Mouse (Mus musculus): ENCODE measurements around the gene Vill. TPM values are rescaled to one million over a fixed set of nuclear protein-coding genes. Genes with fewer than 3 reads are reported as not detected.

Vill gene
- polyA plus RNA-seq (2015; fragmentation: Nextera tagmentation; extraction: Ambion mirVana) = 31.6 and 33.6 TPM in 2 replicates

GRCm38 (mm10) chr9:119052154-119052944 is at the start of gene Vill:
Gene Vill (plus strand): TSS chr9:119052778.
- Histone ChIP-seq H3K4me1 (peaks cover 21% of the 10 kb centered on the region), H3K36me3 (no peaks in the 10 kb centered on the region), H3K4me3 (replicated peaks) (peak within 1 kb of the TSS; percentile 47), H3K27ac (peak within 1 kb of the TSS; percentile 67), H3K27me3 (replicated peaks) (no peaks in the 10 kb centered on the region), H3K9ac (peak within 1 kb of the TSS; percentile 37; the same call in 1 of the 2 replicates), H3K9me3 (no peaks in the 10 kb centered on the region), H3K4me2 (peak within 1 kb of the TSS; percentile 78)
- 17% methylated on average over 22 of the region's 22 CpGs for WGBS
- ATAC-seq (ENCODE audit: insufficient read depth, low FRiP score, low read depth) = peak; percentile 92

- no peak for ATAC-seq (ENCODE audit: insufficient read depth, low FRiP score, low read depth)
- no peak overlapping the region for H3K4me2 ChIP-seq
- 79% methylated on average over 23 of the region's 23 CpGs for WGBS
- H3K36me3 ChIP-seq = no peaks in the 10 kb centered on the region
- H3K27ac ChIP-seq = no peak overlapping the region
- H3K9me3 ChIP-seq = no peaks in the 10 kb centered on the region
- H3K4me3 ChIP-seq (replicated peaks) = no peak overlapping the region
- H3K9ac ChIP-seq = no peak overlapping the region
- H3K27me3 ChIP-seq (replicated peaks) = no peaks in the 10 kb centered on the region
- peaks cover 14% of the 10 kb centered on the region for H3K4me1 ChIP-seq
Observed at GRCm38 (mm10) chr9:119003990-119004702, 48.4 kb upstream of the Vill start.

DNA sequence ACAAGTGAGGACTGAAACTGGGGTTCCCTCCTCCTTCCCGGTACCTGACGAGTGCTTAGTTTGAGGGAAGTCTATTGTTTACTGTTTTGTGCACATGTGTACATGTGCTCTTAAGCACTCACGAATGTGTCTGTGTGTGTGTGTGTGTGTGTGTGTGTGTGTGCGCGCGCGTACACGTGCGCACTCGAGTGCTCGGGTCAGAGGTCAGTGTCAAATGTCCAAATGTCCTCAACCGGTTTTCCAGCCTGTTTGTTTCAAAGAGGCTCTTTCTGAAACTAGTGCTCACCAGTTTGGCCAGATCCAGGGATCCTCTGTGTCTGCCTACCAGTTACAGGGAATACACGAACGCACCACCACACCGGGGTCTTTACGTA is 47.9 kb upstream of the Vill start:
- Histone ChIP-seq H3K27ac (no peak overlapping the region), H3K36me3 (no peaks in the 10 kb centered on the region), H3K9ac (no peak overlapping the region), H3K4me2 (no peak overlapping the region), H3K9me3 (no peaks in the 10 kb centered on the region), H3K27me3 (replicated peaks) (no peaks in the 10 kb centered on the region), H3K4me3 (replicated peaks) (no peak overlapping the region), H3K4me1 (peaks cover 14% of the 10 kb centered on the region)
- ATAC-seq (ENCODE audit: insufficient read depth, low FRiP score, low read depth) = no peak
- 79% methylated on average over 16 of the region's 16 CpGs for WGBS

DNA sequence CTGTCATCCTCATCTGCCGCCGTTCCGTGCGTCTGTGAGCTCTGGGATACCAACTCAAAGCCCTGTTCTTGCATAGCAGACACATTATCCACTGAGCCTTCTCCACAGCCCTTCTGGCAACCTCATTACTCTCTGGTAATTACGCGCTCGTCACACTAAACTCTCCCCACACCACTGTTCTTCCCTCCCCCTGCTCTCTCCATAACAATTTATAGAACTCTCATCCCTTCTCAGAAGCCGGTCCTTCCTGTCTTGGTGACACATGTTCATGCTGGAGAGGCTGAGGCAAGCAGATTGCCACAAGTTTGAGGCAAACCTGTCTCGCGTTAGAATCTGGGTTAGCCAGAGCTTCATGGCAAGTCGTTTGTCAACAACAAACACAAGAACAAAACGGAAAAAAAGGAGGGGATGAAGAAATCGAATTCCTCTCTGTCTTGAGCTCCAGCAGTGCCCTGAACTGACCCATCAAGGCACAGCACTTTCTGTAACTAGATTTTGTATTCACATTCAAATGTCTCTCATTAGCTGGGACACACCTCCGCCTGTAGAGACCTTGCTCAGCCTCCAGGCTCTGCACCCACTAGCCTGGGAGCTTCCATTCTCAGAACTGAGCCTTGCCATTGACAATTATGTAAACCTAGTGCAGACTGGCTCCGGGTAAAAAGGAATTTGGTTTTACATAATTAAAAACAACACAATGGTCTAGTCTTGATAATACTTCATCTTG is 47.1 kb upstream of the Vill start:
- WGBS = 76% methylated on average over 15 of the region's 15 CpGs
- ATAC-seq (ENCODE audit: insufficient read depth, low FRiP score, low read depth) = no peak
- H3K4me1 ChIP-seq = peaks cover 15% of the 10 kb centered on the region
- no peaks in the 10 kb centered on the region for H3K36me3 ChIP-seq
- no peaks in the 10 kb centered on the region for H3K27me3 ChIP-seq (replicated peaks)
- H3K4me3 ChIP-seq (replicated peaks) = no peak overlapping the region
- no peaks in the 10 kb centered on the region for H3K9me3 ChIP-seq
- no peak overlapping the region for H3K4me2 ChIP-seq
- H3K27ac ChIP-seq = no peak overlapping the region
- no peak overlapping the region for H3K9ac ChIP-seq

DNA sequence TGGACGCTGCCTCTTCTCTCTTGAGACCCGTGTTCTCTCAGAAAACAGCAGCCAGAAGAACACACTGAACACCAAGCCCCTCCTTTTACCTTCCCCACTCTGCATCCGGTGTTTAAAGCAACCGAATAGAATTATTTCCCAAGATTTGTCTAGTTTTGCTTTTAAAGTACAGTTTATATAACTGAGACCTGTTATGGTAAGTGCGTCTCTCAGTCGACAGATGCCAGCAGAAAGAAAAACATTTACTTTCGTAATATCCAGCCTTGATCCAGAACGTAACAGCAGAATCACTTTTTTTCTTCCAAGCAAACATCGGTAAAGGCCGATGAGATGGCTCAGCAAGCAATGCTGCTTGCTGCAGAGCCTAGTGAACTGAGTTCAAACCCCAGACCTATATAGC is 45.3 kb upstream of the Vill start:
- peaks cover 9% of the 10 kb centered on the region for H3K4me1 ChIP-seq
- H3K27ac ChIP-seq = peak overlapping the region; percentile 52
- H3K36me3 ChIP-seq = peaks cover 2% of the 10 kb centered on the region; the same call in 1 of the 2 replicates
- no peak overlapping the region for H3K4me3 ChIP-seq (replicated peaks)
- no peak for ATAC-seq (ENCODE audit: insufficient read depth, low FRiP score, low read depth)
- 41% methylated on average over 10 of the region's 10 CpGs for WGBS
- no peaks in the 10 kb centered on the region for H3K9me3 ChIP-seq
- no peak overlapping the region for H3K9ac ChIP-seq
- H3K4me2 ChIP-seq = no peak overlapping the region
- no peaks in the 10 kb centered on the region for H3K27me3 ChIP-seq (replicated peaks)

DNA sequence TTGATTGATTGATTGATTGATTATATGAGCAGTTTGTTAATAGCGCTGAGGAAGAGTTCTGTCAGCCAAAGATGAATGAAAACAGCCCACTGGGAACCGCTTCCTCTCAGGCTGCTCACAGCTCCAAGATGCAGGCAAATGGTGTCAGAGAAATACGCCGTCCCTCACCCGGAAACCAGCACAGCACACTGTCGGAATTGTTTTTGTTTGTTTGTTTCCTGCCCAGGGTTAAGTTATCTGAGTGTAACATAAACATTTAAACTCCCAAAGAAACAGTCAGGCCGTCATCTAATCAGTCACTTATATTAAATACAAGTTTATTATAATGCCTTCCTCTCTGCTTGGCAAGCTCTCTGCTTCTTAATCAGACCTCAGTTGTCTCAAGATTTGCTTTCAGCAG is 43.7 kb upstream of the Vill start:
- H3K4me2 ChIP-seq = no peak overlapping the region
- peaks cover 10% of the 10 kb centered on the region; the same call in 1 of the 2 replicates for H3K36me3 ChIP-seq
- no peak for ATAC-seq (ENCODE audit: insufficient read depth, low FRiP score, low read depth)
- H3K27me3 ChIP-seq (replicated peaks) = no peaks in the 10 kb centered on the region
- WGBS = 62% methylated on average over 7 of the region's 7 CpGs
- no peaks in the 10 kb centered on the region for H3K9me3 ChIP-seq
- H3K9ac ChIP-seq = no peak overlapping the region
- H3K4me3 ChIP-seq (replicated peaks) = no peak overlapping the region
- H3K27ac ChIP-seq = no peak overlapping the region
- H3K4me1 ChIP-seq = 0 out of 2 replicates have a peak, but pooled peaks cover 6% of the 10 kb centered on the region

DNA sequence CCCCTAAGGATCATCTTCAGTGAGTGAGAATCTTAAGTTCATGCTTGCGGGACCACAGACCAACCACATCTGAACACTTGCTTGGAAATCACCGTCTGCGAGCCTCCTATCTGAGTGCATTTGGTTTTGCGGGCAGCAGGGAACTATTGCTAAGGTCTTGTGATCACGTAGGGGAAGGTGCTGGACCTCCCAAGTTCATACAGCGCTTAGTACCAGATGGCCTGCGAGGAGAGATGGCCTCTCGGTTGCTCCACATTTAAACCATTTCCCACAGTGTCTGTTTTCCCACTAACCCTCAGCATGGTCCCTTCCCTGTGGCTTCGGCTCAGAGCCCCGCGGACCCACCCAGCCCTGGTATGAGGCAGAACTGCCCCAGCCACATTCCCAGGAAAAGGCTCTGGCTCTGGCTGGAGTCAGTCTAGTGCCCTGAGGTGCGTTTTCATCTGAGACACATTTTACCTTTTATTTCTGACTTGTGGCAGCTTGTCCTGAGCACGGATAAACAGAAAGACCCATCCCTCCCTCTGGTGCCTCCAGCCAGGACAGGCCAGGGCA is 42.3 kb upstream of the Vill start:
- H3K4me2 ChIP-seq = no peak overlapping the region
- ATAC-seq (ENCODE audit: insufficient read depth, low FRiP score, low read depth) = peak; percentile 81
- no peaks in the 10 kb centered on the region for H3K27me3 ChIP-seq (replicated peaks)
- peaks cover 15% of the 10 kb centered on the region; the same call in 1 of the 2 replicates for H3K36me3 ChIP-seq
- WGBS = 70% methylated on average over 13 of the region's 13 CpGs
- no peaks in the 10 kb centered on the region for H3K9me3 ChIP-seq
- H3K4me1 ChIP-seq = 0 out of 2 replicates have a peak, but pooled peaks cover 6% of the 10 kb centered on the region
- H3K4me3 ChIP-seq (replicated peaks) = no peak overlapping the region
- H3K9ac ChIP-seq = no peak overlapping the region
- peak overlapping the region; percentile 64 for H3K27ac ChIP-seq

DNA sequence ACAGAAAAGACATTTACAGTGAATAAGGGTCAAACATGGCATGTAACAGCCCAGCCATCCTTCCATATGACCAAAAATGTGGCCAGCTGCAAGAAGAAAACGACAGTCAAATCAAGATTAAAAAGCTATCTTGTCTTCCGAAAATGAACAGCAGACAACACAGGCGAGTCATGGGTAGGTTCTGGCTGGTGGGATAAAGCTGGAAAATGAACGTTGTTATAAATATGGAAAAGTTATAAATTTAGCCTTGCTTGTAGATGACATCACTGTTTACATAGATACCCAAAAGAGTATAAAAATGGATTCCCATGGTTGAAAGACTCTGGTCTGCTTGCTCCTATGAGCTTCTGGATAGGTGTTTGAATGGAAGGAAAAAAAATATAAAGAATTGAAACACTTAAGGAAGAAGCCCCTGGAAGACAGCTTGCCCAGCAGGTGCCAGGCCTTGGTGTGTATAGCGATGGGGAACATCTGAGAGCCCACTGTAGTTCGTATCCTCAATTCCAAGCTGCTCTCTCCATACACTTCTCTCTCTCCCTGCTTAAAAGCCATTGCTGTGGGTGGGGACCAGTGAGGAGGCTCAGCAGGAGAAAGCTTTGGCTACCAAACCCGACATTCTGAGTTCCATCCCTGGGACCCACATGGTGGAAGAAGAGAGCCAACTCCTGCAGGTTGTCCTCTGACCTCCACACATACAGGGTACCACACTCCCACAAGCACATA is 35.6 kb upstream of the Vill start:
- Histone ChIP-seq H3K4me3 (replicated peaks) (no peak overlapping the region), H3K27me3 (replicated peaks) (no peaks in the 10 kb centered on the region), H3K9me3 (no peaks in the 10 kb centered on the region), H3K4me1 (no peaks in the 10 kb centered on the region), H3K27ac (no peak overlapping the region), H3K36me3 (peaks cover 17% of the 10 kb centered on the region; the same call in 1 of the 2 replicates), H3K9ac (no peak overlapping the region), H3K4me2 (no peak overlapping the region)
- 70% methylated on average over 7 of the region's 7 CpGs for WGBS
- ATAC-seq (ENCODE audit: insufficient read depth, low FRiP score, low read depth) = no peak

DNA sequence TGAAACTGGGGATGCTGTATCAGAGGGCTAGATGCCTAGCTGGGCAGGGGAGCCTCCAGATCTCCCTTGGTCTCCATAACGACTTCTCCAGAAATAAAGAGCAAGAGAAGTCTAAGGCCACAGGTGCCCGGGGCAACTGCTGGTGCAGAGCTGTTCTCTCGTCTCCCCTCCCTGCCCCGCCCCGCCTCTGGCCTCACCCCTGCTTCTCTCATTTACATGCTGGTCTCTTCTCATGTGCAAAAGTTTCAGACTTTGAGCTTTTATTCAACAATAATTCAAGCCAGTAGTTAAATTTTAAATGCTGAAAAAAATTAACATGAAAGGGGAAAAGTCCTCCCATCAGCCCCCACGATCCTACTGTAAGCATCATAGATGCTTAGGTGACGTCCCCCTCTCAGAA is 30.8 kb upstream of the Vill start:
- Histone ChIP-seq H3K36me3 (0 out of 2 replicates have a peak, but pooled peaks cover 2% of the 10 kb centered on the region), H3K27ac (no peak overlapping the region), H3K9ac (no peak overlapping the region), H3K4me3 (replicated peaks) (no peak overlapping the region), H3K27me3 (replicated peaks) (no peaks in the 10 kb centered on the region), H3K4me1 (no peaks in the 10 kb centered on the region), H3K4me2 (no peak overlapping the region), H3K9me3 (no peaks in the 10 kb centered on the region)
- no peak for ATAC-seq (ENCODE audit: insufficient read depth, low FRiP score, low read depth)
- 72% methylated on average over 7 of the region's 7 CpGs for WGBS

- H3K27ac ChIP-seq = peak overlapping the region; percentile 16; the same call in 1 of the 2 replicates
- H3K36me3 ChIP-seq = no peaks in the 10 kb centered on the region; the same call in 1 of the 2 replicates
- no peaks in the 10 kb centered on the region for H3K4me1 ChIP-seq
- whole genome bisulfite sequencing = 69% methylated on average over 6 of the region's 6 CpGs
- H3K4me2 ChIP-seq = no peak overlapping the region
- H3K4me3 ChIP-seq (replicated peaks) = no peak overlapping the region
- H3K9ac ChIP-seq = no peak overlapping the region
- no peaks in the 10 kb centered on the region for H3K9me3 ChIP-seq
- H3K27me3 ChIP-seq (replicated peaks) = no peaks in the 10 kb centered on the region
- ATAC-seq (ENCODE audit: insufficient read depth, low FRiP score, low read depth) = no peak
Observed at GRCm38 (mm10) chr9:119025263-119025662, 27.3 kb upstream of the Vill start.

DNA sequence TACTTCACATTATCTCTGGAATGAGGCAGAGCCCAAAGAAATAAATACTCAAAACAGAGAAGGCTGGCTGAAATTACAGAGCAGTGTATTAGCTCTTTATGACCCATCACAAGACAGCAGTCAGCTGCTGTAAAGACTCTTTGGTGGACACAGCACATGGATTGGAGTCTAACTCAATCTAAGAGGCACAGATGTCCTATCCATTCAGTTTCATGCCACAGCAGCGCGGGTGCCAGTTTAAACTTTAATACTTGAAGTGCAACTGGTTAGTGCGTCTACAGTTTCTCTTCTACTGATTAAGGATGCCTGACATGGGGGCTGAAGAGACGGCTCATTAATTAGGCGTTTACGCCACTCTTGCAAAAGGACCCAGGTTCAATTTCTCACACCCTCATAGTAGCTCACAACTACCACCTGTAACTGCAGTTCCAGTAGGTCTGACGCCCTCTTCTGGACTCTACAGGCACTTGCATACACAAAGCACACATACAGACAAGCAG is 26.7 kb upstream of the Vill start:
- WGBS = 90% methylated on average over 7 of the region's 7 CpGs
- Histone ChIP-seq H3K4me2 (no peak overlapping the region), H3K4me1 (no peaks in the 10 kb centered on the region), H3K4me3 (replicated peaks) (no peak overlapping the region), H3K27ac (no peak overlapping the region), H3K9ac (no peak overlapping the region), H3K36me3 (no peaks in the 10 kb centered on the region; the same call in 1 of the 2 replicates), H3K9me3 (no peaks in the 10 kb centered on the region), H3K27me3 (replicated peaks) (no peaks in the 10 kb centered on the region)
- no peak for ATAC-seq (ENCODE audit: insufficient read depth, low FRiP score, low read depth)
